Mouse (Mus musculus): ENCODE results near the gene Gramd2. TPM values are rescaled to one million over a fixed set of nuclear protein-coding genes. Genes with fewer than 3 reads are reported as not detected.

Gramd2 gene
- polyA plus RNA-seq, 1 experiment from 2014 or later = 6.2 TPM

GRCm38 (mm10) chr9:59725515-59725914 is 45.6 kb downstream of the Gramd2 start:
- WGBS = 51% methylated on average over 10 of the region's 10 CpGs

GRCm38 (mm10) chr9:59727569-59728286 is 47.8 kb downstream of the Gramd2 start:
- H3K27ac ChIP-seq = 0 out of 2 replicates have a peak overlapping the region, but pooled peaks have one; percentile 26
- peaks cover 27% of the 10 kb centered on the region for H3K4me1 ChIP-seq
- no peaks in the 10 kb centered on the region for H3K36me3 ChIP-seq
- ATAC-seq (ENCODE audit: borderline replicate concordance, extremely low read depth, low FRiP score, low TSS enrichment) = no peak
- no peak overlapping the region for H3K4me3 ChIP-seq
- no peaks in the 10 kb centered on the region for H3K9me3 ChIP-seq
- no peaks in the 10 kb centered on the region for H3K27me3 ChIP-seq
- no peak overlapping the region for H3K9ac ChIP-seq
- no peak overlapping the region for H3K4me2 ChIP-seq
- 70% methylated on average over 11 of the region's 11 CpGs for WGBS

More at GRCm38 (mm10) chr9:59725515-59725914, 45.6 kb downstream of the Gramd2 start:
- Histone ChIP-seq H3K9me3 (no peaks in the 10 kb centered on the region), H3K4me3 (no peak overlapping the region), H3K27ac (no peak overlapping the region), H3K4me1 (peaks cover 27% of the 10 kb centered on the region), H3K27me3 (no peaks in the 10 kb centered on the region), H3K4me2 (no peak overlapping the region), H3K36me3 (no peaks in the 10 kb centered on the region), H3K9ac (no peak overlapping the region)
- ATAC-seq (ENCODE audit: borderline replicate concordance, extremely low read depth, low FRiP score, low TSS enrichment) = no peak

GRCm38 (mm10) chr9:59731136-59731535 is 51.2 kb downstream of the Gramd2 start:
- no peak for ATAC-seq (ENCODE audit: borderline replicate concordance, extremely low read depth, low FRiP score, low TSS enrichment)
- H3K4me3 ChIP-seq = no peak overlapping the region
- H3K27me3 ChIP-seq = no peaks in the 10 kb centered on the region
- H3K4me1 ChIP-seq = peaks cover 12% of the 10 kb centered on the region; the same call in 1 of the 2 replicates
- H3K27ac ChIP-seq = no peak overlapping the region
- no peaks in the 10 kb centered on the region for H3K9me3 ChIP-seq
- H3K9ac ChIP-seq = no peak overlapping the region
- WGBS = 92% methylated on average over 5 of the region's 5 CpGs
- H3K36me3 ChIP-seq = no peaks in the 10 kb centered on the region
- no peak overlapping the region for H3K4me2 ChIP-seq

GRCm38 (mm10) chr9:59733075-59733474 is 53.1 kb downstream of the Gramd2 start:
- Histone ChIP-seq H3K27ac (peak overlapping the region; percentile 49), H3K27me3 (no peaks in the 10 kb centered on the region), H3K9ac (no peak overlapping the region), H3K4me1 (peaks cover 6% of the 10 kb centered on the region; the same call in 1 of the 2 replicates), H3K9me3 (no peaks in the 10 kb centered on the region), H3K4me2 (no peak overlapping the region), H3K36me3 (no peaks in the 10 kb centered on the region), H3K4me3 (no peak overlapping the region)
- WGBS = 42% methylated on average over 6 of the region's 6 CpGs
- no peak; the same call in 1 of the 2 replicates for ATAC-seq (ENCODE audit: borderline replicate concordance, extremely low read depth, low FRiP score, low TSS enrichment)

DNA sequence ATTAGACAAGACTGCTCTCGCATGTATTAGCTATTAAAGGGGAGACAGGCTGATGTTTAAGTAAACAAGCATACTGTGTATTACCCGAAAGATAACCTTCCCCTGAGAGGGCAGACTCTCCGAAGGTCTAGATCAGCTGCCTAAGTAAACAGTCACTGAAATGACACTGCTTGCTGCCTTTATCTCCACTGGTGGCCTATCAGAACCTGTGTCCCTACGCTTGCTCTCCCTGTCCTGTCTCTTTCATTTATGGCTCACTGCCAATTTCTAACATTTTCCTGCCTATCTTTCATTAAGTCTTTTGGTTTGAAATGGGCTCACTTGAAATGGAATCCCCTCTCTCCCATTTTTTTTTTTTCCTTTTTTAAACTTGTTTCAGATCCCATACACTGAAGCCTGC is 55.5 kb downstream of the Gramd2 start:
- H3K9ac ChIP-seq = no peak overlapping the region
- no peak overlapping the region for H3K4me2 ChIP-seq
- H3K9me3 ChIP-seq = no peaks in the 10 kb centered on the region
- H3K4me3 ChIP-seq = no peak overlapping the region
- no peaks in the 10 kb centered on the region for H3K27me3 ChIP-seq
- no peaks in the 10 kb centered on the region for H3K36me3 ChIP-seq
- ATAC-seq (ENCODE audit: borderline replicate concordance, extremely low read depth, low FRiP score, low TSS enrichment) = no peak
- WGBS = 15% methylated on average over 4 of the region's 4 CpGs
- H3K4me1 ChIP-seq = peaks cover 5% of the 10 kb centered on the region; the same call in 1 of the 2 replicates
- H3K27ac ChIP-seq = no peak overlapping the region

GRCm38 (mm10) chr9:59740593-59740992 is 60.6 kb downstream of the Gramd2 start:
- no peak for ATAC-seq (ENCODE audit: borderline replicate concordance, extremely low read depth, low FRiP score, low TSS enrichment)
- 69% methylated on average over 2 of the region's 2 CpGs for WGBS

GRCm38 (mm10) chr9:59743903-59744302 is 64.0 kb downstream of the Gramd2 start:
- WGBS = 94% methylated on average over 3 of the region's 3 CpGs
- Histone ChIP-seq H3K27me3 (no peaks in the 10 kb centered on the region), H3K4me3 (no peak overlapping the region), H3K9ac (no peak overlapping the region), H3K4me1 (peaks cover under 1% of the 10 kb centered on the region; the same call in 1 of the 2 replicates), H3K9me3 (no peaks in the 10 kb centered on the region), H3K36me3 (no peaks in the 10 kb centered on the region), H3K27ac (no peak overlapping the region), H3K4me2 (no peak overlapping the region)
- ATAC-seq (ENCODE audit: borderline replicate concordance, extremely low read depth, low FRiP score, low TSS enrichment) = no peak

More at GRCm38 (mm10) chr9:59740593-59740992, 60.6 kb downstream of the Gramd2 start:
- Histone ChIP-seq H3K27me3 (no peaks in the 10 kb centered on the region), H3K36me3 (no peaks in the 10 kb centered on the region), H3K4me3 (no peak overlapping the region), H3K9me3 (no peaks in the 10 kb centered on the region), H3K27ac (no peak overlapping the region), H3K9ac (no peak overlapping the region), H3K4me2 (no peak overlapping the region), H3K4me1 (no peaks in the 10 kb centered on the region)

GRCm38 (mm10) chr9:59748387-59748786 is 68.4 kb downstream of the Gramd2 start:
- H3K9me3 ChIP-seq = no peaks in the 10 kb centered on the region
- no peak overlapping the region for H3K4me2 ChIP-seq
- H3K27me3 ChIP-seq = no peaks in the 10 kb centered on the region
- H3K27ac ChIP-seq = no peak overlapping the region
- H3K4me3 ChIP-seq = no peak overlapping the region
- H3K36me3 ChIP-seq = no peaks in the 10 kb centered on the region
- no peak overlapping the region for H3K9ac ChIP-seq
- H3K4me1 ChIP-seq = peaks cover 13% of the 10 kb centered on the region
- 76% methylated on average over 2 of the region's 2 CpGs for WGBS
- ATAC-seq (ENCODE audit: borderline replicate concordance, extremely low read depth, low FRiP score, low TSS enrichment) = no peak

GRCm38 (mm10) chr9:59748969-59749368 is 69.0 kb downstream of the Gramd2 start:
- H3K36me3 ChIP-seq = no peaks in the 10 kb centered on the region
- no peaks in the 10 kb centered on the region for H3K27me3 ChIP-seq
- no peak overlapping the region for H3K9ac ChIP-seq
- H3K4me1 ChIP-seq = peaks cover 13% of the 10 kb centered on the region
- no peak overlapping the region for H3K27ac ChIP-seq
- H3K9me3 ChIP-seq = no peaks in the 10 kb centered on the region
- WGBS = 79% methylated on average over 11 of the region's 11 CpGs
- no peak for ATAC-seq (ENCODE audit: borderline replicate concordance, extremely low read depth, low FRiP score, low TSS enrichment)
- H3K4me2 ChIP-seq = no peak overlapping the region
- H3K4me3 ChIP-seq = no peak overlapping the region

- H3K9me3 ChIP-seq = no peaks in the 10 kb centered on the region
- peak overlapping the region; percentile 89; the same call in 1 of the 2 replicates for H3K27ac ChIP-seq
- peak overlapping the region; percentile 60 for H3K4me2 ChIP-seq
- no peaks in the 10 kb centered on the region for H3K36me3 ChIP-seq
- H3K4me1 ChIP-seq = peaks cover 13% of the 10 kb centered on the region
- peak overlapping the region; percentile 93 for H3K4me3 ChIP-seq
- H3K27me3 ChIP-seq = no peaks in the 10 kb centered on the region
- WGBS = 27% methylated on average over 12 of the region's 12 CpGs
- peak overlapping the region; percentile 57 for H3K9ac ChIP-seq
- ATAC-seq (ENCODE audit: borderline replicate concordance, extremely low read depth, low FRiP score, low TSS enrichment) = no peak
Measured at GRCm38 (mm10) chr9:59749581-59750265, 69.8 kb downstream of the Gramd2 start.

DNA sequence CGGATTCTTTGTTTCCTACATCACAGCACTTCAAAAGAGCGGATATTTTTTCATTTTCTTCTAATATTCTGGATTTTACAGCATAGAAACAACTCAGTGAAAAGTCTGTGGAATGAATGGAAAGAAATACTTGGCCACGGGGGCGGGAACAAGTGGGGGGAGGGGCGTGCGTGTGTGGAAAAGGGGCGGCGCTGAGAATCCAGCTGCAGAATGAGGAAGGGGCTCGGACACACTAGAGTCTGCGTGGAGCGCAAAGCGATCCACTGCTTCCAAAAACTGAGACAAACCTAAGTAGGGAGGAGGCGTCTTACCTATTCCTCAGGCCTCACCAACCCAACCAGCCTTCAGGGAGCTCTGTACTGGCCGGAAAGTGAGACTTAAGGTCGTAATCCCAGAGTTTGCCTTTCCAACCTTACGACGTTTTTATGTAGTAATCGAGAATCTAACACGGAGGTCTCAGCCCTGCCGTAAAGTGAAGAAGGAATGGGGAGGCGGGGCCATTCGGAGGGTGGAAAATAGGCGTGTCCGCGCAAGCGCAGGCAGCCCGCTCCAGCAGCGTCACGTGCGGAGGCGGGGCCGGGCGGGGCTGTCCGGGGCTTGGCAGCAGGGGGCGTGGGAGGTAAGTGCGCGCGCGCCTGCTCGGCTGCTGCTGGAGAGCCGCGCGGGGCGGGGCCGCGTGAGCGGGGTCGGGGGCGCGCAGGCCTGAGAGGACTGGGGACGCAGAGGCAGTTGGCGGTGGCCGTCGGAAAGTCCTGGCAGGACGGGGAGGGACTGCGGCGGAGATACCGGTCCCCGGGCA is 70.5 kb downstream of the Gramd2 start, which contains the start of the genes Senp8 and Myo9a:
Gene Senp8 (minus strand): TSS at position 444 of the 799 bp plus-strand sequence.
Gene Myo9a (plus strand): TSS at position 630 of the 799 bp plus-strand sequence.
- H3K4me3 ChIP-seq = peak within 1 kb of the TSS; percentile 93
- peak within 1 kb of the TSS; percentile 81 for H3K9ac ChIP-seq
- H3K4me2 ChIP-seq = peak within 1 kb of the TSS; percentile 77
- ATAC-seq (ENCODE audit: borderline replicate concordance, extremely low read depth, low FRiP score, low TSS enrichment) = peak; percentile 97
- H3K9me3 ChIP-seq = no peaks in the 10 kb centered on the region
- peaks cover 16% of the 10 kb centered on the region for H3K4me1 ChIP-seq
- no peaks in the 10 kb centered on the region for H3K27me3 ChIP-seq
- under 1% methylated on average over 58 of the region's 59 CpGs for WGBS
- H3K36me3 ChIP-seq = no peaks in the 10 kb centered on the region
- peak within 1 kb of the TSS; percentile 94 for H3K27ac ChIP-seq
